Mouse (Mus musculus): ENCODE results near the gene Nptn.

DNA sequence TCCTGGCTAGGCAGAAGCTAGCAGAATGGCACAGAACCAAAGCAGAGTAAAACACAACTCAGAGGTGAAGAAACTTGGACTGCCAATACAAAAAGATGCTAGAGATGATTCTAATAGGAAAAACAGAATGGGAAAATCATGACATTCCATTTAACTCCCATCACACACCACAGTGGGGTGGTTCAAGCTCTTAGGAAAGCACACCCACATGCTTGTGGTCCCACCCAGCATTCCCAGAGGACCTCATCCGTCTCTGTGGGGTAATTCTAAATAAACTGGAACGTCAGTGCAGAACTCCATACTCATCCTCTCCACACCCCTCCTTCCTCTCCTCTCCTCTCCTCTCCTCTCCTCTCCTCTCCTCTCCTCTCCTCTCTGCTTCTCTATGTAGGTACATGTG, 99.4 kb downstream of the Nptn start:
- TF ChIP-seq GATA1 (IDR thresholded peaks at IDR 0.05; ENCODE audit: low read length), result no peak
- no peak for TF ChIP-seq TAL1 (IDR thresholded peaks at IDR 0.05; ENCODE audit: low read length)

Measured in erythroblast, embryonic 14.5 days (primary cell).